Mouse (Mus musculus) cerebellum, postnatal 36 days (tissue): ENCODE measurements around the gene C87436.
A peak's percentile ranks its signal among the peaks of the same experiment; 100 is the strongest.

Experiments
- DNase-seq, 2 experiments: peaks; one replicate each; pipeline ENCODE4 v3.0.0; 2021 to 2022; ENCODE audit warnings: mixed read lengths in 2 of 2

The C87436 gene

GRCm38 (mm10) chr6:86438272-86439118, at the start of gene C87436:
Gene C87436, plus strand, starts transcription at chr6:86438374.
- peak; percentile 95 to 98 for DNase-seq

- no peak for DNase-seq
These were observed 49.7 kb upstream of the C87436 start for GRCm38 (mm10) chr6:86388461-86388860.

GRCm38 (mm10) chr6:86391326-86391725, 46.8 kb upstream of the C87436 start:
- DNase-seq: no peak

- no peak for DNase-seq
These were observed 45.0 kb upstream of the C87436 start for GRCm38 (mm10) chr6:86393187-86393586.

GRCm38 (mm10) chr6:86394078-86394720, 44.0 kb upstream of the C87436 start:
- no peak for DNase-seq

GRCm38 (mm10) chr6:86395021-86395420, 43.2 kb upstream of the C87436 start:
- DNase-seq: no peak

GRCm38 (mm10) chr6:86395969-86396368, 42.2 kb upstream of the C87436 start:
- DNase-seq: no peak

- DNase-seq: peak; percentile 86 to 88
These were observed 41.5 kb upstream of the C87436 start, which contains the start of gene Pcyox1 for GRCm38 (mm10) chr6:86396581-86397256. Gene Pcyox1, minus strand, starts transcription at chr6:86397154.

GRCm38 (mm10) chr6:86397257-86397980, 40.8 kb upstream of the C87436 start:
- DNase-seq: no peak

GRCm38 (mm10) chr6:86398986-86399385, 39.2 kb upstream of the C87436 start:
- DNase-seq: no peak

- DNase-seq: no peak
These were observed 38.2 kb upstream of the C87436 start for GRCm38 (mm10) chr6:86399995-86400394.

- DNase-seq: peak; percentile 43 to 47
These were observed 37.2 kb upstream of the C87436 start for GRCm38 (mm10) chr6:86400972-86401371.

GRCm38 (mm10) chr6:86402681-86403607, 35.2 kb upstream of the C87436 start:
- no peak for DNase-seq

GRCm38 (mm10) chr6:86403728-86404099, 34.5 kb upstream of the C87436 start:
- DNase-seq: peak; percentile 90 to 98

GRCm38 (mm10) chr6:86404100-86404861, 33.9 kb upstream of the C87436 start, which contains the start of gene Tia1:
Gene Tia1, plus strand, starts transcription at chr6:86404219.
- peak; percentile 97 to 99 for DNase-seq

- DNase-seq: no peak
These were observed 33.2 kb upstream of the C87436 start for GRCm38 (mm10) chr6:86404996-86405395.

- no peak for DNase-seq
These were observed 31.9 kb upstream of the C87436 start for GRCm38 (mm10) chr6:86406306-86406705.

- no peak for DNase-seq
These were observed 19.5 kb upstream of the C87436 start for GRCm38 (mm10) chr6:86418711-86419110.

GRCm38 (mm10) chr6:86419239-86419638, 18.9 kb upstream of the C87436 start:
- no peak for DNase-seq

- no peak for DNase-seq
These were observed 17.7 kb upstream of the C87436 start for GRCm38 (mm10) chr6:86420491-86420890.

GRCm38 (mm10) chr6:86426358-86426757, 11.8 kb upstream of the C87436 start, which contains the start of gene Gm44790:
Gene Gm44790, plus strand, starts transcription at chr6:86426658.
- no peak for DNase-seq
